Mouse (Mus musculus): Measurements from ENCODE around the gene Elp5.

The Elp5 gene

GRCm38 (mm10) chr11:69992396-69992795, 10.1 kb upstream of the Elp5 start:
- no peak for DNase-seq (ENCODE audit: low read depth, low spot score)

GRCm38 (mm10) chr11:69991711-69992110, 9.4 kb upstream of the Elp5 start:
- no peak for DNase-seq (ENCODE audit: low read depth, low spot score)

GRCm38 (mm10) chr11:69990850-69991691, 8.8 kb upstream of the Elp5 start, which contains the start of gene Gabarap:
Gabarap (plus strand) TSS chr11:69991143.
- DNase-seq (ENCODE audit: low read depth, low spot score) = peak; percentile 99

GRCm38 (mm10) chr11:69989949-69990348, 7.6 kb upstream of the Elp5 start:
- no peak for DNase-seq (ENCODE audit: low read depth, low spot score)

GRCm38 (mm10) chr11:69984431-69984830, 2.1 kb upstream of the Elp5 start:
- DNase-seq (ENCODE audit: low read depth, low spot score) = no peak

GRCm38 (mm10) chr11:69983377-69983776, 1.1 kb upstream of the Elp5 start:
- DNase-seq (ENCODE audit: low read depth, low spot score) = no peak

- DNase-seq (ENCODE audit: low read depth, low spot score) = no peak
Measured at GRCm38 (mm10) chr11:69982877-69983276, 560 bp upstream of the Elp5 start.

- DNase-seq (ENCODE audit: low read depth, low spot score) = peak; percentile 59
Measured at GRCm38 (mm10) chr11:69981141-69981762, 1.1 kb downstream of the Elp5 start, which contains the start of gene Ctdnep1. Ctdnep1 (plus strand) TSS chr11:69981156.

- DNase-seq (ENCODE audit: low read depth, low spot score) = peak; percentile 96
Measured at GRCm38 (mm10) chr11:69980196-69981140, 1.8 kb downstream of the Elp5 start.

GRCm38 (mm10) chr11:69979827-69980195, 2.5 kb downstream of the Elp5 start:
- DNase-seq (ENCODE audit: low read depth, low spot score) = no peak

GRCm38 (mm10) chr11:69976271-69976670, 6.0 kb downstream of the Elp5 start:
- no peak for DNase-seq (ENCODE audit: low read depth, low spot score)

GRCm38 (mm10) chr11:69974907-69975306, 7.4 kb downstream of the Elp5 start:
- DNase-seq (ENCODE audit: low read depth, low spot score) = no peak

- peak; percentile 31 for DNase-seq (ENCODE audit: low read depth, low spot score)
Measured at GRCm38 (mm10) chr11:69970775-69971174, 11.5 kb downstream of the Elp5 start.

GRCm38 (mm10) chr11:69970222-69970621, 12.1 kb downstream of the Elp5 start:
- DNase-seq (ENCODE audit: low read depth, low spot score) = no peak

- no peak for DNase-seq (ENCODE audit: low read depth, low spot score)
Measured at GRCm38 (mm10) chr11:69968793-69969192, 13.5 kb downstream of the Elp5 start.

- no peak for DNase-seq (ENCODE audit: low read depth, low spot score)
Measured at GRCm38 (mm10) chr11:69966860-69967517, 15.3 kb downstream of the Elp5 start.

- DNase-seq (ENCODE audit: low read depth, low spot score) = no peak
Measured at GRCm38 (mm10) chr11:69966006-69966859, 16.1 kb downstream of the Elp5 start.

- no peak for DNase-seq (ENCODE audit: low read depth, low spot score)
Measured at GRCm38 (mm10) chr11:69965271-69966005, 16.9 kb downstream of the Elp5 start.

- no peak for DNase-seq (ENCODE audit: low read depth, low spot score)
Measured at GRCm38 (mm10) chr11:69964650-69965270, 17.6 kb downstream of the Elp5 start, which contains the start of gene Cldn7. Cldn7 (plus strand) TSS chr11:69964779.
